Mouse (Mus musculus) kidney, embryonic 15.5 days (tissue): Measurements from ENCODE around the gene Cyfip2. TPM values are rescaled to one million over a fixed set of nuclear protein-coding genes. Genes with fewer than 3 reads are reported as not detected.

Experiments
- ATAC-seq: fragments of 200-750 bp; cut with Nextera tagmentation; replicated peaks from 2 replicates; pipeline ENCODE4 v1.8.0; 2017; ENCODE audit warnings: moderate TSS enrichment; ENCODE audit not compliant: low FRiP score
- H3K27ac ChIP-seq: fragments of 300-500 bp; sonication (generic); 2 replicates; pipeline ENCODE4 v1.5.1; 2015; ENCODE audit warnings: mild to moderate bottlenecking, inconsistent platforms
- H3K27me3 ChIP-seq: fragments of 300-500 bp; sonication (generic); 2 replicates; pipeline ENCODE4 v1.6.1; 2015; ENCODE audit warnings: inconsistent platforms
- H3K36me3 ChIP-seq: fragments of 300-500 bp; sonication (generic); 2 replicates; pipeline ENCODE4 v1.6.1; 2015; ENCODE audit warnings: inconsistent platforms
- H3K4me1 ChIP-seq: fragments of 300-500 bp; sonication (generic); 2 replicates; pipeline ENCODE4 v1.6.1; 2015; ENCODE audit warnings: inconsistent platforms
- H3K4me2 ChIP-seq: fragments of 300-500 bp; sonication (generic); 2 replicates; pipeline ENCODE4 v1.6.1; 2015; ENCODE audit warnings: moderate library complexity, mild to moderate bottlenecking, inconsistent platforms
- H3K4me3 ChIP-seq: fragments of 300-500 bp; sonication (generic); replicated peaks from 2 replicates; pipeline ENCODE4 v1.5.1; 2015; ENCODE audit warnings: mild to moderate bottlenecking, inconsistent platforms
- H3K9ac ChIP-seq: fragments of 300-500 bp; sonication (generic); 2 replicates; pipeline ENCODE4 v1.6.1; 2015; ENCODE audit warnings: mild to moderate bottlenecking, inconsistent platforms
- H3K9me3 ChIP-seq: fragments of 300-500 bp; sonication (generic); replicated peaks from 2 replicates; pipeline ENCODE4 v1.6.1; 2016; ENCODE audit warnings: inconsistent platforms
- WGBS: fragments of 180-500 bp; shearing (Covaris S2); methylation state at CpG from one replicate; pipeline ENCODE4 v1.1.7; 2015; ENCODE audit warnings: mixed read lengths; 5-methylcytosine and 5-hydroxymethylcytosine counted together
- microRNA-seq: library from miRNA; unstranded; fragments of <30 nt; microRNA quantifications from one replicate; pipeline ENCODE4, GENCODE M21; 2016
- polyA plus RNA-seq: library from polyadenylated mRNA; unstranded; fragments of >200 nt; fragmentation: Nextera tagmentation; extraction: Ambion mirVana; gene quantifications from 2 replicates; pipeline ENCODE4 v1.2.1, GENCODE M21; 2015

Cyfip2 gene
- polyA plus RNA-seq, 1 experiment from 2014 or later, result 15.5 TPM

GRCm38 (mm10) chr11:46165866-46166585, 146.6 kb downstream of the Cyfip2 start, which contains the start of gene Nipal4:
Gene Nipal4, minus strand, starts transcription at chr11:46166508.
- Histone ChIP-seq H3K27me3 (peaks cover 25% of the 10 kb centered on the region), H3K9ac (peak within 1 kb of the TSS; percentile 11), H3K4me1 (peaks cover 12% of the 10 kb centered on the region), H3K4me3 (peak within 1 kb of the TSS; percentile 57), H3K9me3 (no peaks in the 10 kb centered on the region), H3K4me2 (peak within 1 kb of the TSS; percentile 95), H3K27ac (no peak within 1 kb of the TSS), H3K36me3 (no peaks in the 10 kb centered on the region)
- WGBS, result 3% methylated on average over 40 of the region's 40 CpGs
- peak; percentile 74 for ATAC-seq

GRCm38 (mm10) chr11:46157462-46157861, 155.2 kb downstream of the Cyfip2 start:
- Histone ChIP-seq H3K27ac (no peak overlapping the region), H3K9me3 (no peaks in the 10 kb centered on the region), H3K4me2 (no peak overlapping the region), H3K4me3 (no peak overlapping the region), H3K27me3 (no peaks in the 10 kb centered on the region), H3K9ac (no peak overlapping the region), H3K4me1 (no peaks in the 10 kb centered on the region), H3K36me3 (no peaks in the 10 kb centered on the region)
- no peak for ATAC-seq

- no peaks in the 10 kb centered on the region for H3K36me3 ChIP-seq
- H3K4me2 ChIP-seq, result no peak overlapping the region
- 88% methylated on average over 8 of the region's 8 CpGs for WGBS
- H3K9ac ChIP-seq, result no peak overlapping the region
- no peak overlapping the region for H3K27ac ChIP-seq
- no peaks in the 10 kb centered on the region for H3K27me3 ChIP-seq
- no peaks in the 10 kb centered on the region for H3K9me3 ChIP-seq
- H3K4me3 ChIP-seq, result no peak overlapping the region
- ATAC-seq, result no peak
- H3K4me1 ChIP-seq, result no peaks in the 10 kb centered on the region
Observed at GRCm38 (mm10) chr11:46156945-46157344, 155.7 kb downstream of the Cyfip2 start.

DNA sequence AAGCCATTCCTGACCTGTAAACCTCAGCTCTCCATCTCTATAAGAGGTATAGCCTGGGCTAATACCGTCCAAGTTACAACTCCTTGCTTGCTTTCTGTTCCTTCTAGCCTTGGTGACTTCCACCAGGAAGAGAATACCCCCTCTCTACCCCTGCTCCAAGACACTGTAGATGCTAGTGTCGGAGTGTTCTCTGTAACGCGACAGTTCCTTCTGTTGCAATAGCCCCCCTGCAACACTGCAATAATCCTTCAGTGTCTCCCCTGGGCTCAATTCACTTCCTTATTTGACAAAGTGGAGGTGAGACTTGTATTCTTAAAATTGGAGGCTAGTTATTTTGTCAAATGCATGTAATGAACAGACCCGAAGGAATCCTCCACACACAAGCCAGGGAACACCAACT, 166.0 kb downstream of the Cyfip2 start:
- no peak for ATAC-seq
- no peak overlapping the region for H3K9ac ChIP-seq
- H3K4me3 ChIP-seq, result no peak overlapping the region
- H3K36me3 ChIP-seq, result peaks cover 40% of the 10 kb centered on the region
- no peaks in the 10 kb centered on the region for H3K27me3 ChIP-seq
- H3K27ac ChIP-seq, result no peak overlapping the region
- WGBS, result 94% methylated on average over 5 of the region's 5 CpGs
- no peaks in the 10 kb centered on the region for H3K9me3 ChIP-seq
- no peak overlapping the region for H3K4me2 ChIP-seq
- H3K4me1 ChIP-seq, result no peaks in the 10 kb centered on the region

GRCm38 (mm10) chr11:46145163-46145875, 167.3 kb downstream of the Cyfip2 start:
- Histone ChIP-seq H3K4me2 (no peak overlapping the region), H3K36me3 (peaks cover 52% of the 10 kb centered on the region), H3K4me3 (no peak overlapping the region), H3K27me3 (no peaks in the 10 kb centered on the region), H3K4me1 (no peaks in the 10 kb centered on the region), H3K9ac (no peak overlapping the region), H3K27ac (no peak overlapping the region), H3K9me3 (no peaks in the 10 kb centered on the region)
- WGBS, result 89% methylated on average over 11 of the region's 11 CpGs
- no peak for ATAC-seq

Small RNA genes within 50 kb of the gene (microRNA-seq; reads per million reads assigned to microRNA genes)
- gene Mir7239, result not detected

Other genes starting within 250 kb of the Cyfip2 start
- gene Nipal4, start 146.4 kb downstream of the Cyfip2 start, polyA plus RNA-seq, result 0.48 and 1.2 TPM in 2 replicates
- gene Fndc9, start 77.3 kb downstream of the Cyfip2 start, polyA plus RNA-seq, result 0.13 and 0.21 TPM in 2 replicates
- gene Itk, start 76.7 kb upstream of the Cyfip2 start, polyA plus RNA-seq, result 0.18 and 0.28 TPM in 2 replicates
- gene Fam71b, start 83.7 kb upstream of the Cyfip2 start, polyA plus RNA-seq, result not detected in 2 replicates
- 80.5 and 81.3 TPM in 2 replicates for gene Med7, start 124.1 kb upstream of the Cyfip2 start, polyA plus RNA-seq
- 0.09 TPM in 1 of 2 replicates, not detected in the other for gene Havcr2, start 142.1 kb upstream of the Cyfip2 start, polyA plus RNA-seq
- gene Gm12169, start 211.4 kb upstream of the Cyfip2 start, polyA plus RNA-seq, result not detected in 2 replicates